Mouse (Mus musculus): ENCODE data around the gene Cacng3. TPM values are rescaled to one million over a fixed set of nuclear protein-coding genes. Genes with fewer than 3 reads are reported as not detected.

Gene Cacng3
- polyA plus RNA-seq, 1 experiment, result not detected

- no peak overlapping the region for H3K4me3 ChIP-seq (replicated peaks; ENCODE audit: control insufficient read depth, low read depth, low read length)
- H3K27ac ChIP-seq (ENCODE audit: control insufficient read depth, insufficient read depth, low read depth, low read length, poor library complexity), result no peak overlapping the region
- WGBS, result 0% methylated on average over 1 of the region's 1 CpGs
- H3K4me1 ChIP-seq (ENCODE audit: control insufficient read depth, insufficient read depth, low read length), result no peaks in the 10 kb centered on the region; the same call in 1 of the 2 replicates
- TF ChIP-seq CTCF (IDR thresholded peaks at IDR 0.05; ENCODE audit: control insufficient read depth, insufficient read depth, low read length) (no peak), POLR2A (IDR thresholded peaks at IDR 0.05; ENCODE audit: borderline replicate concordance, control insufficient read depth, low read depth, low read length) (no peak)
These were observed 143.4 kb downstream of the Cacng3 start for GRCm38 (mm10) chr7:122813724-122814123.

- 62% methylated on average over 7 of the region's 7 CpGs for WGBS
- peaks cover 2% of the 10 kb centered on the region for H3K4me1 ChIP-seq (ENCODE audit: control insufficient read depth, insufficient read depth, low read length)
- no peak overlapping the region for H3K4me3 ChIP-seq (replicated peaks; ENCODE audit: control insufficient read depth, low read depth, low read length)
- no peak for TF ChIP-seq POLR2A (IDR thresholded peaks at IDR 0.05; ENCODE audit: borderline replicate concordance, control insufficient read depth, low read depth, low read length)
- no peak for TF ChIP-seq CTCF (IDR thresholded peaks at IDR 0.05; ENCODE audit: control insufficient read depth, insufficient read depth, low read length)
- peak overlapping the region; percentile 29; the same call in 1 of the 2 replicates for H3K27ac ChIP-seq (ENCODE audit: control insufficient read depth, insufficient read depth, low read depth, low read length, poor library complexity)
These were observed 147.3 kb downstream of the Cacng3 start for GRCm38 (mm10) chr7:122817565-122817964.
